Mouse (Mus musculus): Measurements from ENCODE around the gene Cxcl16. TPM values are rescaled to one million over a fixed set of nuclear protein-coding genes. Genes with fewer than 3 reads are reported as not detected.
"Not testable (repeated sequence)": the region's sequence is repeated elsewhere in the genome, so short reads cannot be mapped to it uniquely, and the experiment has no call there.

Cxcl16 gene
- polyA plus RNA-seq, 1 experiment, result 16.6 TPM

DNA sequence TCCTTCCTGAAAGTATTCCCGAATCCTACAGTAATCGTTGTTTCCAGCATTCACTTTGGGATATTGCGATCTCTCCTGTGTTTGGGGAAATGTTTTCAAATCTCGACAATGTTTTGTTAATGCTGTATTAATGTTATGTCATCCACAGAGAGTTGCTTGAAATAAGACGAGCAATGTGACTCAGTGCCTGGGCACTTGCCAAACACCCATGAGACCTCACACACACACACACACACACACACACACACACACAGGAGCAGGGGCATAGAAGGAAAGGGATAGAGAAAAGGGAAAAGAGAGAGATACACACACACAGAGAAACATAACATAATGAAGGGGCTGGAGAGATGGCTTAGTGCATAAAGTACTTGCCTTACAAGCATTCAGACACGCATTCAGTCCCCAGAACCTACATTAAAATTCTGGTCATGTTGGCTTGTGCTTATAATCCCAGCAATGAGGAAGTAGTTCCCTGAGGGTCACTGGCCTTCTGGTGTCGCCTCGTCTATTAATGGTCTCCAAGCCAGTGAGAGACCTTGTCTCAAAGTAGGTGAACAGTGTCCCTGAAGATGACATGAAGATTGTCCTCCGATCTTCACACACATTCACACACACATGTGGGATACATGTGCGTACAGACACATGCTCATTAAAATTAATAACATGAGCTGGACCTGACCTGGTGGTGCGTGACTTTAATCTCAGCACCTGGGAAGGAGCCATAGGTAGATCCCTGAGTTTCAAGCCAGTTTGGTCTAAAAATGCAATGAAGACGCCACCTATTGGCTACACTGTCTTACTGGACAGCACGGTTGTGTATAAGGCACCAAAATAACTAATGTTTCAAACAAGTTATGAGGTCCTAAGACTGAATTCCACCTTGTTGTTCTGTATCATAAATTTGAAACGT is 40.0 kb upstream of the Cxcl16 start:
- H3K9ac ChIP-seq (ENCODE audit: low read depth, poor library complexity, severe bottlenecking), result no peak overlapping the region
- H3K4me3 ChIP-seq (ENCODE audit: low read depth, low read length), result no peak overlapping the region
- TF ChIP-seq CTCF (IDR thresholded peaks at IDR 0.05; ENCODE audit: low read depth, low read length), result no peak
- no peak for TF ChIP-seq POLR2A (IDR thresholded peaks at IDR 0.05; ENCODE audit: insufficient read depth, low read length)
- TF ChIP-seq EP300 (IDR thresholded peaks at IDR 0.05; ENCODE audit: insufficient read depth, low read depth, low read length), result no peak
- no peaks in the 10 kb centered on the region for H3K36me3 ChIP-seq (ENCODE audit: control insufficient read depth, insufficient read depth, low read length, poor library complexity, severe bottlenecking)
- no peaks in the 10 kb centered on the region for H3K27me3 ChIP-seq (ENCODE audit: control insufficient read depth, insufficient read depth, low read length, poor library complexity, severe bottlenecking)
- H3K27ac ChIP-seq (ENCODE audit: insufficient read depth, low read length), result no peak overlapping the region
- no peaks in the 10 kb centered on the region for H3K4me1 ChIP-seq (ENCODE audit: control insufficient read depth, insufficient read depth, low read length)
- no peaks in the 10 kb centered on the region for H3K9me3 ChIP-seq (replicated peaks; ENCODE audit: control insufficient read depth, insufficient read depth, low read length, poor library complexity, severe bottlenecking)

DNA sequence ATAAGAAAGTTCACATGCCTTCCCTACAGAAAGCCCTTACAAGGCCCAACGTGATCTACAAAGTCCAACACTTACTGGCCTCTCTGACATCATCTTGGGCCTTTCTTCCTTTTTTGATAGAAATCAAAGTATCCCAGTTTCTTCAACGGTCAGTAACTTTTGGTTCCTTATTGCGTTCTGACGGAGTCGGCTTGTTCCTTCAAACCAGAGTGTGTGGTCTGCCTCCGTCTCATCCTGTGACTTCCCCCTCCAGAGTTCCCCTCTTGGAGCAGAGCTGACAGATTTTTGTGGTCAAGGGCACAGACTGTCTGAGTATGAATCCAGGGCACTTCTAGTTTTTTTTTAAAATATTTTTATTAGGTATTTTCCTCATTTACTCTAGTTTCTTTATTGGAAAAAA is 29.9 kb upstream of the Cxcl16 start:
- Histone ChIP-seq H3K4me3 (ENCODE audit: low read depth, low read length) (no peak overlapping the region), H3K9ac (ENCODE audit: low read depth, poor library complexity, severe bottlenecking) (no peak overlapping the region), H3K27ac (ENCODE audit: insufficient read depth, low read length) (no peak overlapping the region), H3K4me1 (ENCODE audit: control insufficient read depth, insufficient read depth, low read length) (no peaks in the 10 kb centered on the region), H3K9me3 (replicated peaks; ENCODE audit: control insufficient read depth, insufficient read depth, low read length, poor library complexity, severe bottlenecking) (no peaks in the 10 kb centered on the region), H3K36me3 (ENCODE audit: control insufficient read depth, insufficient read depth, low read length, poor library complexity, severe bottlenecking) (no peaks in the 10 kb centered on the region), H3K27me3 (ENCODE audit: control insufficient read depth, insufficient read depth, low read length, poor library complexity, severe bottlenecking) (no peaks in the 10 kb centered on the region)
- no peak for TF ChIP-seq POLR2A (IDR thresholded peaks at IDR 0.05; ENCODE audit: insufficient read depth, low read length)
- TF ChIP-seq EP300 (IDR thresholded peaks at IDR 0.05; ENCODE audit: insufficient read depth, low read depth, low read length), result no peak
- TF ChIP-seq CTCF (IDR thresholded peaks at IDR 0.05; ENCODE audit: low read depth, low read length), result no peak

DNA sequence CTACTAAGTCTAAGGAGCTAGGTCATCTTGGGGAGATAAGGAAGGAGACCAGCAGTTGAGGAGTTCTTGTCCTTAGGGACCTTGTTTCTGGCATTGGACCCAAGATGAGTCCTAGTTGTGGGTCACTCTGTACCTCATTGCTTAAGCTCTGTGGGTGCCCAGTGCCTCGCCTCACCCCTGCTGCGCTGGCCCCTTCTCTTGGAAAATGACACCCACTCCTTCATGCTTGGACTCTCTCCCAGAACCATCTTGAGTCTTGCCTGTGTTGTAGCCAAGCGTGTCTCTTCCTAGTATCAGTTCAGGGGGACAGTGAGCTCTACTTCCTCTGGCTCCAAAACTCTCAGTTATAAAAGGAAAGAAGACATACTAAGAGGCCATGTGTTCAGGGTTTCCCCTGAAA is 29.4 kb upstream of the Cxcl16 start:
- Histone ChIP-seq H3K27me3 (ENCODE audit: control insufficient read depth, insufficient read depth, low read length, poor library complexity, severe bottlenecking) (no peaks in the 10 kb centered on the region), H3K9me3 (replicated peaks; ENCODE audit: control insufficient read depth, insufficient read depth, low read length, poor library complexity, severe bottlenecking) (no peaks in the 10 kb centered on the region), H3K9ac (ENCODE audit: low read depth, poor library complexity, severe bottlenecking) (no peak overlapping the region), H3K4me3 (ENCODE audit: low read depth, low read length) (no peak overlapping the region), H3K36me3 (ENCODE audit: control insufficient read depth, insufficient read depth, low read length, poor library complexity, severe bottlenecking) (no peaks in the 10 kb centered on the region), H3K4me1 (ENCODE audit: control insufficient read depth, insufficient read depth, low read length) (no peaks in the 10 kb centered on the region), H3K27ac (ENCODE audit: insufficient read depth, low read length) (no peak overlapping the region)
- TF ChIP-seq POLR2A (IDR thresholded peaks at IDR 0.05; ENCODE audit: insufficient read depth, low read length) (no peak), CTCF (IDR thresholded peaks at IDR 0.05; ENCODE audit: low read depth, low read length) (no peak), EP300 (IDR thresholded peaks at IDR 0.05; ENCODE audit: insufficient read depth, low read depth, low read length) (no peak)

DNA sequence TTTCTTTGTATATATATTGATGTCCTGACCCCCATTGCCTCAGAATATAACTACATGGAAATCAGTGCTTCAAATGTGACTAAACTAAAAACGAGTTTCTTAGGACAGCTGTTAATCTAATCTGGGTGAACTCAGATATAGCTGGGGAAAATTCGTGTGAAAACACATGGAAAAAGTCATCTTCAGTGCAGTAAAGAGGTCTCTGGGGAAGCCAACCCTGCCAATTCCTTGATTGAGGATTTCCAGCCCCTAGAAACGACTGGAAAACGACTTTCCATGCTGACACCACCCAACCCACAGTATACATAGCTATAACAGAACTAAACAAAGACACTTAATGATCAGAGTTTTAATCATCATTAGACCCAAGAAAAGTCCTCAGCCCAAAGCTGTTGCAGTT is 28.0 kb upstream of the Cxcl16 start:
- H3K9me3 ChIP-seq (replicated peaks; ENCODE audit: control insufficient read depth, insufficient read depth, low read length, poor library complexity, severe bottlenecking), result no peaks in the 10 kb centered on the region
- no peak overlapping the region for H3K4me3 ChIP-seq (ENCODE audit: low read depth, low read length)
- no peaks in the 10 kb centered on the region for H3K36me3 ChIP-seq (ENCODE audit: control insufficient read depth, insufficient read depth, low read length, poor library complexity, severe bottlenecking)
- no peak overlapping the region for H3K27ac ChIP-seq (ENCODE audit: insufficient read depth, low read length)
- H3K27me3 ChIP-seq (ENCODE audit: control insufficient read depth, insufficient read depth, low read length, poor library complexity, severe bottlenecking), result no peaks in the 10 kb centered on the region
- H3K9ac ChIP-seq (ENCODE audit: low read depth, poor library complexity, severe bottlenecking), result no peak overlapping the region
- TF ChIP-seq EP300 (IDR thresholded peaks at IDR 0.05; ENCODE audit: insufficient read depth, low read depth, low read length) (no peak), CTCF (IDR thresholded peaks at IDR 0.05; ENCODE audit: low read depth, low read length) (no peak), POLR2A (IDR thresholded peaks at IDR 0.05; ENCODE audit: insufficient read depth, low read length) (no peak)
- no peaks in the 10 kb centered on the region for H3K4me1 ChIP-seq (ENCODE audit: control insufficient read depth, insufficient read depth, low read length)

DNA sequence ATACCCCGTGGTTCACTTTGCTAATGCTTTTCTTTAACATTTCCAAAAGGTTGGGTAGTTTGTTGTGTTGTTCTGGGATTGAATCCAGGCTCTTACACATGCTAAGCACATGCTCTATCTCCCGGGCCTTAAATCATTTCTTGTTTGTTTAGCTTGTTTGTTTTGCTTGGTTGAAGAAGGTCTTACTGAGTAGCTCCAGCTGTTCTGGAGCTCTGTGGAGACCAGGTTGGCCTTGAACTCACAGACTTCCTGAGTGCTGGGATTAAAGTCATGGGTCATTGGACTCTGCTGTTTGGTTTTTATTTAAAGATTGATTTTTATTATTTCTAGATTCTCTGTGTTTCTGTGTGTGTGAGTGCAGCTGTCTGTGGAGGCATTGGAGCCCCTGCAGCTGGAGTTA is 25.7 kb upstream of the Cxcl16 start:
- H3K4me3 ChIP-seq (ENCODE audit: low read depth, low read length), result no peak overlapping the region
- no peak for TF ChIP-seq POLR2A (IDR thresholded peaks at IDR 0.05; ENCODE audit: insufficient read depth, low read length)
- no peak for TF ChIP-seq EP300 (IDR thresholded peaks at IDR 0.05; ENCODE audit: insufficient read depth, low read depth, low read length)
- no peak for TF ChIP-seq CTCF (IDR thresholded peaks at IDR 0.05; ENCODE audit: low read depth, low read length)

DNA sequence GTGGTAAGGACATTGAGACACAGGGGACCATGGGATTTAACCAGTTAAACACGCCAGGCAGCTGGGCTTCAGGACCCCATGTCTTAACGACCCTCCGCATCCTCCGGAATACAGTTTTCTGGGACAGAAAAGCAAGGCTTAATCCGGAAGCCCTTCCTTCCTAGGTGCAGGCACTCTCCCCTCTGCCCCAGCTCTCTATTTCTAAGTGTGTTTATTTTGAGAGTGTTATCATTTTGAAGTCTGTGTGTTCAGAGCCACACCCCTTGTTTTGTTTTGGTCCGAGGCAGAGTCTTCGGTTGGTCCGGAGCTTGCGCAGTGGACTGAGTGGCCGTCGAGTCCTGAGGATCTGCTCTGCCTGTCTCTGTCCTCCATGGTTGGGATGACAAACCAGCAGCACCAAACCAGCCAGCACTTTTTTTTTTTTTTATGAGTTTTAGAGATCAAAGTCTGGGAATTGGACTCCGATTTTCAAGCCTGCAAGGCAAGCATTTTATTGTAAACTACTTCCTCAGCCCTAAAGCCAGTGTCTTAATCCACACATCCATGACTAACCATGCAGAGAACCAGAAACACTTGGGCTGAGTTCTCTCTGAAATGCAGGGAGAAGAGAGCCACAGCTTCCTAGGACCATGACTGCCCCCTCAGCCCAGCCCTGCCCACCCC is 15.2 kb upstream of the Cxcl16 start:
- no peaks in the 10 kb centered on the region for H3K9me3 ChIP-seq (replicated peaks; ENCODE audit: control insufficient read depth, insufficient read depth, low read length, poor library complexity, severe bottlenecking)
- H3K4me3 ChIP-seq (ENCODE audit: low read depth, low read length), result no peak overlapping the region
- no peak for TF ChIP-seq POLR2A (IDR thresholded peaks at IDR 0.05; ENCODE audit: insufficient read depth, low read length)
- TF ChIP-seq EP300 (IDR thresholded peaks at IDR 0.05; ENCODE audit: insufficient read depth, low read depth, low read length), result no peak
- TF ChIP-seq CTCF (IDR thresholded peaks at IDR 0.05; ENCODE audit: low read depth, low read length), result no peak
- H3K27me3 ChIP-seq (ENCODE audit: control insufficient read depth, insufficient read depth, low read length, poor library complexity, severe bottlenecking), result no peaks in the 10 kb centered on the region
- no peaks in the 10 kb centered on the region for H3K4me1 ChIP-seq (ENCODE audit: control insufficient read depth, insufficient read depth, low read length)
- H3K27ac ChIP-seq (ENCODE audit: insufficient read depth, low read length), result no peak overlapping the region
- no peaks in the 10 kb centered on the region for H3K36me3 ChIP-seq (ENCODE audit: control insufficient read depth, insufficient read depth, low read length, poor library complexity, severe bottlenecking)
- H3K9ac ChIP-seq (ENCODE audit: low read depth, poor library complexity, severe bottlenecking), result no peak overlapping the region

More for the DNA sequence above, 25.7 kb upstream of the Cxcl16 start:
- Histone ChIP-seq H3K9me3 (replicated peaks; ENCODE audit: control insufficient read depth, insufficient read depth, low read length, poor library complexity, severe bottlenecking) (no peaks in the 10 kb centered on the region), H3K36me3 (ENCODE audit: control insufficient read depth, insufficient read depth, low read length, poor library complexity, severe bottlenecking) (no peaks in the 10 kb centered on the region), H3K9ac (ENCODE audit: low read depth, poor library complexity, severe bottlenecking) (no peak overlapping the region), H3K4me1 (ENCODE audit: control insufficient read depth, insufficient read depth, low read length) (no peaks in the 10 kb centered on the region), H3K27me3 (ENCODE audit: control insufficient read depth, insufficient read depth, low read length, poor library complexity, severe bottlenecking) (no peaks in the 10 kb centered on the region), H3K27ac (ENCODE audit: insufficient read depth, low read length) (no peak overlapping the region)

DNA sequence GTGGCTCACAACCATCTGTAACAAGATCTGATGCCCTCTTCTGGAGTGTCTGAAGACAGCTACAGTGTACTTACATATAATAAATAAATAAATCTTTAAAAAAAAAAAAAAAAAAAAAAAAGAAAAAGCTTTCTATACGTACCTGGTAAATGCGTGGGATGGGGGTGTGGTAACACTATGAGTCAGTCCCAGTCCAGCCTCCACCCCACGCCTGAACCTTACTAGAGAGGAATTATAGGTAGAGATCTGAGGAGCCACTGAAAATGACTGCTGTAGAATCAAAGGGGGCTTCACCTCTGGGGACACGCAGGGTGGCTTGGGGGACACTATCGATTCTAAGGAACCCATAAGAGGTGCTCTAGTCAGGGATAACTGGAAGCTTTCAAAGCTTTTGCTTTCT is 13.5 kb upstream of the Cxcl16 start:
- not testable (repeated sequence) for H3K27me3 ChIP-seq (ENCODE audit: control insufficient read depth, insufficient read depth, low read length, poor library complexity, severe bottlenecking); H3K27ac ChIP-seq (ENCODE audit: insufficient read depth, low read length); H3K4me3 ChIP-seq (ENCODE audit: low read depth, low read length); H3K9ac ChIP-seq (ENCODE audit: low read depth, poor library complexity, severe bottlenecking); H3K4me1 ChIP-seq (ENCODE audit: control insufficient read depth, insufficient read depth, low read length); H3K9me3 ChIP-seq (replicated peaks; ENCODE audit: control insufficient read depth, insufficient read depth, low read length, poor library complexity, severe bottlenecking); H3K36me3 ChIP-seq (ENCODE audit: control insufficient read depth, insufficient read depth, low read length, poor library complexity, severe bottlenecking)

Measured in ES-Bruce4 (cell line).